Mouse (Mus musculus): ENCODE measurements around the gene Dtnbp1. TPM values are rescaled to one million over a fixed set of nuclear protein-coding genes. Genes with fewer than 3 reads are reported as not detected.

The Dtnbp1 gene
- total RNA-seq, 2 experiments from 2014 or later = 11.9 to 13.5 TPM

DNA sequence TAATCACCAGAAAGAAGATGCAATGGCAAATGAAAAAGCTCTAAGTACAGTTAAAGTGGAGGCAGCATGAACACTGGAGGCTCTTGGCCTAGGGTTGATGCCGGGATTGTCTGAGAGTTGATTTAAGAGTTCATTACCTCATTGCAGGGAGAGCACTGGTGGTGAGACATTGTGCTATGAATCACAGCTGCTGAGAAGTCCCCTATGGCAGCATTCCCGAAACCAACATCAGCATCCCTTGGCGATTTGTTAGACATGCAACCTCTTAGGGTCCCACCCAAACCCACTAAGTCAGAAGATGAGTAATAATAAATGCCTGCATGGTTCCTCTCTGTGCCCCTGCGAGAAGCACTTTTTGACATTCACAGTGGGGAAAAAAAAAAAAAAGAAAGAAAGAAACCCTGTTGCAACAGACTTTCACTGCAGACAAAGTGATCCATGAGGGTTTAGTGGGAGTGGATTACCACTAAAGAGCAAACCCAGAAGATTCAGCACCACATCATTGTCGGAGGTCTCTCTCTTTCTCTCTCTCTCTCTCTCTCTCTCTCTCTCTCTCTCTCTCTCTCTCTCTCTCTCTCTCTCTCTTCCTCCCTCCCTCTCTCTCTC is 3.1 kb upstream of the Dtnbp1 start:
- no peak for ATAC-seq (replicated peaks; ENCODE audit: low FRiP score, poor library complexity, severe bottlenecking)

DNA sequence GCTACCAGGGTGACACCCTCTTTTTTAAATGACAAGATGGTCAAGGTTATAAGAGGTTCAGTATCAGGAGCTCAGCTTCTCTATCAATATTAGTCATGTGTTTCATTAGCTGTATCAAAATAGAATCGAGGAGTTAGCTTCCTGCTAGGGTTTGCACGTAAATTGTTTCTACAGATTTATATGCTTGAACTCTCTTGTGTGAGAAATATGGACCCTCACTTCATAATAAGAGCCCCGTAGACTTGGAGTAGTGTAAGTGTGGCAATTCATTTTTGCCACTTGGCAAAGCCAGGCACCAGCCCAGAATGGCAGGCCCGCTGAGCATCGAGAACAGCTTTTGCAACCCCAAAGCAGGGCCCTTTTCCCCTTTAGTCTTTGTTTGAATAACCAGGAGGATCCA is 1.1 kb upstream of the Dtnbp1 start:
- ATAC-seq (replicated peaks; ENCODE audit: low FRiP score, poor library complexity, severe bottlenecking) = no peak

DNA sequence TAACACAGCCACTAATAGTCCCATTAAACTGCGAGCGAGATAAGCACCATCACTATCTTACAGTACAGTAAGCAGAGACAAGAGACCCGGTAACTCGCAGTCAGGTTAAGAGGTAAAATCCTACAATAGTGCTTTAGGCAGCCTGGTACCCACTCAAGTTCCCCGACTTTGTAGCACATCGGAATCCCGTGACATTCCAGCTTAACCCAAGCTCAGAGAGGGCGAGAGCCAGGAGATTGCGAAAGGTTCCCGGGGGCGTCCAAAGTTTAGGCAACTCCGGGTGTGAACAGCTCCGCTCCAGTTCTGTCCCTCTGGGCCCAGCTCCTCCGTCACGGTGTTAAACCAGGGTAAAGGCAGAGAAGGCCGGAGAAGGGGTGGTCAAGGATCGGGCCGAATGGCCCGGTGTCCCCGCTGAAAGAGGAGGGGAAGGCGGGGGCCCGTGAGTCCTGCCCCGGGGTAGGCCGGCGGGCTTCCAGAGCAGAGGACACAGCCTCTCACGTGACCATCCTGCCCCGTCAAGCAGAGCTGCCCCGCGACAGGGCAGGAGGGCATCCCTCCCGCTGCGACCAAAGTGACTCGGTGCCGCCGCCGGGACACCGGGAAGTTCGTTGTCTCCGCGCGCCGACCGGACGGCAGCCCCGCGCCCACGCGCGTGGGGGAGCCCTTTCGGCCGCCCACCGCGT is 578 bp downstream of the Dtnbp1 start:
- peak; percentile 84 for ATAC-seq (replicated peaks; ENCODE audit: low FRiP score, poor library complexity, severe bottlenecking)

DNA sequence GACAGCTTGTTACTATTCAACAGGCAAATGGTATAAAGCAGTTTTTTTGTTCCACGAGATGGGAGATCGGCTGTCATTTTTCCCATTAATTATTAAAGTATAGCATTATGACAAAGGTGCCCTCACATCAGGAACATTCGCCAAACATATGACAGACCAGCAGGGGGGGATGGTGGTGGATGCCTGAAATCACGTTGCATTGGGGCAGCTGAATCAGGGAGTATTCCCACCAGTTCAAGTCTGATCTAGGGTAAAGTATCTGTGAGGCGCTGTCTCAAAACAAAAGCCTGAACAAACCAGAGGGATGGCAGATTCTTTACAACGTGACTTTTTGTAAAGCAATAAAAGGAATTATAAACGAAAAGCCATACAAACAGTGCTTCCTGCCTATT is 1.1 kb downstream of the Dtnbp1 start:
- peak; percentile 57; the same call in 1 of the 2 replicates for ATAC-seq (replicated peaks; ENCODE audit: low FRiP score, poor library complexity, severe bottlenecking)

DNA sequence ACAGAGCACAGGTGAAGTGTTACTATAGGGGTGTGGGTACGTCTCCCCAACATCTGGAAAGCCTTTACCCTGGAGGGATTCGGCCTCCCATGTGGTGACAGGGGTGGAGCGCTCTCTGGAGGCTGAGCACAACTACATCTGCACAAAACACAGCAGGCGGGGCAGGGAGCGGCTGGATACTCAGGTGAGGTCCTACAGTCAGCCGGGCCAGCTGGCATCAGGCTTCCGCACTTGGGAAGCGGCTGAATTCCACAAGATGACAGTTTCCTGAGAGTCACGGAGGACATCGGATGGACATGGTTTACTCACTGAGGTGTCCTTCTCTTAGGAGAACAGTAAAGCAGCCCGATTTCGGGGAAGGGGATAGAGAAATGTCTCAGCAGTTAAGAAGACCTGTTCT is 2.7 kb downstream of the Dtnbp1 start:
- no peak for ATAC-seq (replicated peaks; ENCODE audit: low FRiP score, poor library complexity, severe bottlenecking)

DNA sequence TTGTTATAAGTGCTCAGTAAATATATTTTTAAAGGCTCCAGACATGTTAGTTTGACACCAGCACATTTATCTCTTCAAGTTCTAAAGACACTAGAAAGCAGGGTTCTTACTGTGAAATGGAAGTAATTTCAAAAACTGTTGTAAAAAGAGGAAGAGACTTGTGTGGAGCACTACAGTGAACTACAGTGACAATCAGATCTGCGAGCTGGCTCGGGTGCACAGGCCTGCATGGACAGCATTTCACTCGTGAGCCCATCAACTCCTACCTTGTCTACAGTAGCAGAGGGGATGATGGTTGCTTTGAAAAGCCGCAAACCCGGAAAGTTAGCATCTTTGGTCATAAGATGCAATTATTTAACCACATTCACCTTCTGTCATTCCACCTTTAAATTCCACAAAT is 5.6 kb downstream of the Dtnbp1 start:
- ATAC-seq (replicated peaks; ENCODE audit: low FRiP score, poor library complexity, severe bottlenecking) = no peak

DNA sequence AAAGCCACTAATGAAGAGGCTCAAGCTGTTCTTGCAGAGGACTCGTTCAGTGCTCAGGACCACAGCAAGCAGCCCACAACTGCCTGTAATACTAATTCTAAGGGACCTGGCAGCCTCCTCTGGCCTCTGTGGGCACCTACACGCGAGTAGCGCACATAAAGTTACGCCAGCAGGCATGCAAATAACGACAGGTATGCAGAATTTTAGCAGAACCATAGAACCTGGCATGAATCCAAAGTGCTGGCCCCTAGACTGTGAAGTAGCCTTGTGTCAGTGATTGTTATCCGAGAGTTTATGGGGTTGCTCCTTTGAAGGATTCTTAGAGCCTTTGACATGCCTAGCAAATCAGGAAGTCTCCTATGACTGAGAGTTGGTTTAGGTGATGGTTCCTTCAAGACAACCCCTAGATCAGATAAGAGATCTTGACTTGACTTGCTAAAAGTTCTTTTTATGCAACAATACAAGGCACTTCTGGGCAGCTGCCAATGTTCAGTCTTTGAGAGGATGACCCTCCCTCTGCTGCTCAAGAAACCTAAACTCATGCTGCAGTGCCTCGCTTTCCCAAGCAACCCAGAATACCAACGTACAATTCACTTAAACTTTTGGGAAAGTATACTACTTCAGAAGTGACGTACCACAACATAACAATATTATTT is 9.3 kb downstream of the Dtnbp1 start:
- ATAC-seq (replicated peaks; ENCODE audit: low FRiP score, poor library complexity, severe bottlenecking) = no peak

DNA sequence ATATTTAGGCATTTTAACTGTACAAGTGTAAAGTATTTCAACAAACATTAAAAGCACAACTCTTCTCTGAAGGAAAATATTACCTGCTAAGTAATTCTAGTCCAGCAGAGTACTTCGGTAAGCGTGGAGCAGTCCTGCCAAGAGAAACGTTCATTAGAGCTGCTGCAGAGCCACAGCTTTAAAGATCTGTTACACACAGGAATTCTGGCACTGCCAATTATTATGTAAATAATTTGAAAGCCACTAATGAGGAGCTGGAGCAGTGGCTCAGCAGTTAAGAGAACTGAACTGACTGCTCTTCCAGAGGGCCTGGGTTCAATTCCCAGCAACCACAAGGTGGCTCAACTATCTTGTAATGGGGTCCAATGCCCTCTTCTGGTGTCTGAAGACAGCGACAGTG is 10.0 kb downstream of the Dtnbp1 start:
- ATAC-seq (replicated peaks; ENCODE audit: low FRiP score, poor library complexity, severe bottlenecking) = no peak

DNA sequence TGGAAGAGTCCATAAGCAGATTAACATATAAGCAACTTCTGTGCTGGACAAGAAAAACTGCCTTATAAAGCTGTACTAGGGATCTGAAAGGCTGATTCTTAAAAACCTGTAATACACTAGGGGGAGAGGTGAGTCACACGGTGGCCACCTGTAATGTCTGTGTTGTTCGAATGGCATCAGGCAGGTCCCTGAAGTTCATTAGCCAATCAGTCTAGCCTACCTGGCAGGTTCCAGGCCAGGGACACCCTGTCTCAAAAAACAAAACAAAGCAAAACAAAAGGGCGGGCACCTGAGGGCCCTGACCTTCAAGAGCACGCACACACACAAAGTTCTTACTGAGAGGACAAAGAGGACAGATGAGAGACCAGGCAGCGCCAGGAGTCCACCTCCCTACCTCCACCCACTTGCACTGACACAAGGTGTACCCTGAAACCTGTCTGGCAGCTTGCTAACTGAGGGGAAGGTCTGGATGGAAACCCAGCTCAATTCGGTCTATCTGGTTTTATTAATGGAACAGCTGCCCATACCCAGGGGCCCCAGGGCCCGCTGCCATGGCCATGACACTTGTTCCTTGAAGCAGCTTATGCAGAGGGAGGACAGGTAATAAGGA is 11.8 kb downstream of the Dtnbp1 start:
- ATAC-seq (replicated peaks; ENCODE audit: low FRiP score, poor library complexity, severe bottlenecking) = no peak

DNA sequence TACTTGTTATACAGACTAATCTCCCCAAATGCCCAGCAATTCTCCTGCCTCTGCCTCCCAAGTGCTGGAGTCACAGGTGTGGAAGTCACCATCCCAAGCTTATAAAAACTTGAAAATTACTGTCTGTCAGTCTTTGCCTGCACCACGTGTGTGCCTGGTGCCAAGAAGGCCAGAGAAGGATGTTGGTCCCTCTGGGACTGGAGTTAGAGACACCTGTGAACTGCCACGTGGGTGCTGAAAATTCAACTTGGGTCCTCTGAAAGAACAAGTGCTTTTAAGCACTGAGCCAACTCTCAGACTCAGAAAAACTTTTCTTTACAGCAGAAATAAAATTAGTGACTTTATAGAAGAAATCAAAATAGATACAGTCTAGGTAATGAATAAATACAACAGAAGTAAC is 15.6 kb downstream of the Dtnbp1 start:
- no peak for ATAC-seq (replicated peaks; ENCODE audit: low FRiP score, poor library complexity, severe bottlenecking)

DNA sequence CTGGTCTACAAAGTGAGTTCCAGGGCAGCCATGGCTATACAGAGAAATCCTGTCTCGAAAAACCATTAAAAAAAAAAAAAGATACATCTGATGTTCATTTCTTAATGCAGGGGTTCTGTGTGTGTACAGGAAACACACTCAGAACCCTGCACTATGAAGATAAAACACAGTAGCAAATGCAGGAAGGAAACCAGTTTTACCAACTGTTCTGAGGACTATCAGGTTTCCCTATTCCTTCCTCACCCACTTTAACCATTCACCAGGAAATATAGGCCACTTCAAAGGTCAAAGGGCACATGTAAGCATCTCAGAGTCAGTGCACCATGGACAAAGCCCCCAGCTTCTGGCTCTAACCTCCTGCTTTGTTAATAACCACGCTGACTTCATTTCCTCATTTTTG is 16.6 kb downstream of the Dtnbp1 start:
- ATAC-seq (replicated peaks; ENCODE audit: low FRiP score, poor library complexity, severe bottlenecking) = no peak

DNA sequence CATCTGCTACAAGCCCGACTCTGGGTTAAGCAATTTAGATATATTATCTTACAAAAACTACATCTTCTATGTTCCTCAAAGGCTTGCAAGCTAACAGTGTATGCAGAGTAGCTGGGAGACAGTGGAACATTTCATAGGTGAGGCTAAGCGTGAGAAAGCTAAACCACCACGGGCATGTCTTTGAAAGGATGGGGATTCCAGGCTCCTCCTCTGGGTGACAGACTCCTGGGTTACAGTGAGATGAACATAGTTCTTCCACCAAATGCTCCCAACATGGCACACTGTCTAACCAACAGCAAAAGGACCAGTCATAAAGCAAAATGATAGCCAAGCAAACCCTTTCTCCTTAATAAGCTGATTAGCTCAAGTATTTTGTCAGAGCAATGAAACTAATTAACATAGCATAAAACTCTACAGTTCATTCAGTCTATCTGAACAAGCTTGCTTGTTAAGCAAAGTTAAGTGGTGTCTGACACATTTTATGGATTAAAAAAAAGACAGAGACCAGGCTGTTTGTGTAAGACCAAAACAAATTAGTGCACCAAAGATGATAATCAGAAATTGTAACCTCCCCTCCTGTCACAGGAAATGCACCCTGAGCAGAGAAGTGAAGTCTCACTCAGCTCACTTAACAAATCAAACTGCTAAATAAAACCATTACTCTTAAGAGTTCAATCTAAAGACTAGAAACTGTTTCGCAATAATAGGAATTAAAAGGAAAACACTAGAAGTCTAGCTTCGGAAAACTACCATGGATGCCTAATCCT is 18.1 kb downstream of the Dtnbp1 start:
- ATAC-seq (replicated peaks; ENCODE audit: low FRiP score, poor library complexity, severe bottlenecking) = no peak

DNA sequence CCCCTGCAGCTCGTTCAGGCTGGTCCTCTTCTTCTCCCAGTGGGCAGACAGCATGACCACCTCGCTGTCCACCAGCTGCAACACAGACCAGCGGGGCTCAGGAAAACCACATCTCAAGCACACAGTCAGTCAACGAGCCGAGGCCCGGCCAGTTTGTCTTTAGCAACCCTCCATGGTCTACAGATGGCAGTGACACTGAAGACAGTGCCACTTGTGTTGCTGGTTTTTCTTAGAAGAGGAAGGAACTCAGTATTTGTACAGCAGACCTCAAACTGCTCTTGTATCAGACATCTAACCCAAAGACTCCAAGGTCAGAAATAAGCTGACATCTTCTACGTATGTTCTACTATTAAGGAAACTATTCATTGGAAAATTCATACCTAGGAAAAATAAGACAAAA is 19.1 kb downstream of the Dtnbp1 start:
- no peak for ATAC-seq (replicated peaks; ENCODE audit: low FRiP score, poor library complexity, severe bottlenecking)

DNA sequence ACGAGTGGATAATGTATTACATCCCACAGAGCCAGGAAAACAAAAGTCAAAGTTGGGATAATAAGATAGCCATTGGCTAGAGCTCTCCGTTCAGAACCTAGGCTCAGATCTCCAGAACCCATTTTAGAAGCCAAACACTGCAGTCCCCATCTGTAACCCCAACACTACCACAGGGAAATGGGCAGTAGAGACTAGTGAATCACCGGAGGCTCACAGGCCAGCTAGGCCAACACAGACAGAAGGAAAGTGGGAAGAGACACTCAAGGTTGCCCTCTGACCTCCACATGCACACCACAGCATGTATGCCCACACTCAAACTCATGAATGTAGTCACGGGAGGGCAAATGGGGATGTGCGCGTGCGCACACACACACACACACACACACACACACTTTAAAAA is 22.5 kb downstream of the Dtnbp1 start:
- no peak for ATAC-seq (replicated peaks; ENCODE audit: low FRiP score, poor library complexity, severe bottlenecking)

DNA sequence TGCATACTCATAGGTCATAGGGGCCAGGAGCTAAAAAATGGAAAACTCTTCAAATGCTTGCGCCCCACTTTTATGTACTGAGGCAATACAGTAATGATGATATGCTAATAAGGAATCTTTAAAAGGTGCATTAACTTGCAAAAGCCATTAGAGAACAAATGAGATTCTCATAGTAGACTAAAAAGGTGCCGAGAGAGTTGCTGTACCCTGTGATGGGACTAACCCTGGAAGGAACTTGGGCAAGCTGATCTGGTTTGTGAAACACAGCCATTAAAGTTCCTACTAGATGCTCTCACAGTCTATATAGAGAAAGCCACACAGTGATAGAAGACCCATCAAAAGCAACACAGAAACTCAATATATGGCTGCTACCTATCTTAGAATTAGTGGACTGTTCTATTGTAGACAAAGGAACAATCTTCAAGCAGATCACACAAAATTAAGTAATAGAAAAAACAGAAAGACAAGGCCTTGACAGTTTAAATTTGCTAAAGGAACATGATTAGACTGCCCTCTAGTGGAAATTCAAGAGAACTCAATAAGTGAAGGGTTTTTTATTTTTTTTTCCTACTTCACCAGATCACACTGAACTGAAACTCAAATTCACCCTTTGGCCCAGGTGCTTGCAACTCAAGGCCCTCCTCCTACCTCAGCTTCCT is 24.3 kb downstream of the Dtnbp1 start:
- ATAC-seq (replicated peaks; ENCODE audit: low FRiP score, poor library complexity, severe bottlenecking) = 0 out of 2 replicates have a peak, but pooled peaks have one; percentile 55

DNA sequence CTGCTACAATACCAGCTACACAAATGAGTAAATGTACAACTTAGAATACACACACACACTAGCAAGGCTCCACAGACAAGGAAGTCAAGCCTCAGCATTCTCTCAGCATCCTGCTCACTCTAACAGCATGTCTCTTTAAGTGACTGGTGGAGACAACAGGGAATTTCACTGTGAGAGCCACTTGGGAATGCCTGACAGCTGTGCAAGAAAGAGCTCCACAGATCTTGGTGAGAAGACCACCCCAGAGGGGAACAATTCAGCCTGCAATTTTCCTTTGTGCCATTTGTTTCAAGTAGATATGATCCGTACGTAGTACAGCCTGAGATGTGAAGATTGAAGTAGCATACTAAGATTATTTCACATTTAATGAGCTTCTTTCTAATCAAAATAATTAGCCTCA is 24.9 kb downstream of the Dtnbp1 start:
- no peak for ATAC-seq (replicated peaks; ENCODE audit: low FRiP score, poor library complexity, severe bottlenecking)

DNA sequence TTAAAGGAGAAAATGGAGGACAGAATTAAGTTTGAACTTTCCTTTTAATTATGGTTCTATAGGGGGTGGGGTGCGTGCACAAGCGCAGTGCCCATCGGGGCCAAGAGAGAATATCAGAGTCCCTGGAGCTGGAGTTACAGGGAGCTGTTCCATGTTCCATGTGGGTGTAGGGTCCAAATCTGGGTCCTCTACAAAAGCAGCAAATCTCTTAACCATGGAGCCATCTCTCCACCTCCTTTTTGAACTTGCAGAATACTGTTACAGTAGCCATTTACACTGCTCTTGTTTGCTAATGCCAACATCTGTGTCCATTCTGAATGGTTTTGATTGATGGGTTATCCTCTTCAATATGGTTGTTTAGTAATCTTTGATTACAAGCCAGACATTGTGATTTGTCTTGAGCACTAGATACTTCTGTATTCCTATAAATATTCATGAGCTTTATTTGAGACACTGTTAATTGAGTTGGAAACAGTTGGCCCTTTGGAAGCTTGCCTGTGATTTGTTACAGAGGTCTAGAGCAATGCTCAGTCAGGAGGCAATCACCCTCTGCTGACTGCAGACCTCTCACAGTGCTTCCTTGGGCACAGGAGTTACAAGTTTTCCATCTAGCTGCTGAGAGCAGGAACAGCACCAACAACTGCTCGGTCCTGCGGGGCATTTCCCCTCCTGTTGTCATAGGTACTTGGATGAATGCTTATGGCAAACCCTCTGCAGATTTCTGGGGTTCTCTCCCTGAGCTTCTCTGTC is 41.2 kb downstream of the Dtnbp1 start:
- no peak for ATAC-seq (replicated peaks; ENCODE audit: low FRiP score, poor library complexity, severe bottlenecking)

DNA sequence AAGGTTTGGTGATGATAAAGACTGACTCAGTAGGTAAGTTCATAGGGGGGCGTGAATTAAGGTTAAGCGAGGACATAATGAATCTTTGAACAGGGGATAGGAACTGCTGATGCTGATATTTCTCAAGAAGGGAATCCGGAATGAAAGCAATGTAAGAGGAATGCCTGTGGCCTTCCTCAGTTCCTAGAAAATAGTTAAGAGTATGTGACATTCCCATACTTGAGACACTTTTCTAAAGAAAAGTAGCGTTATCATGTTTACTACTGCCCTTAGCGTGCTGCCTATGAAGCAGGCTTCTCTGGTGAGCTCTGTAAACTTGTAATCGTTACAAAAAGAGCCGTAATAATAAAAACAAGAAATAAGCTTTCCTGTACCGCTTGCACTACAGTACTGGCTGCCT is 44.9 kb downstream of the Dtnbp1 start:
- no peak for ATAC-seq (replicated peaks; ENCODE audit: low FRiP score, poor library complexity, severe bottlenecking)

DNA sequence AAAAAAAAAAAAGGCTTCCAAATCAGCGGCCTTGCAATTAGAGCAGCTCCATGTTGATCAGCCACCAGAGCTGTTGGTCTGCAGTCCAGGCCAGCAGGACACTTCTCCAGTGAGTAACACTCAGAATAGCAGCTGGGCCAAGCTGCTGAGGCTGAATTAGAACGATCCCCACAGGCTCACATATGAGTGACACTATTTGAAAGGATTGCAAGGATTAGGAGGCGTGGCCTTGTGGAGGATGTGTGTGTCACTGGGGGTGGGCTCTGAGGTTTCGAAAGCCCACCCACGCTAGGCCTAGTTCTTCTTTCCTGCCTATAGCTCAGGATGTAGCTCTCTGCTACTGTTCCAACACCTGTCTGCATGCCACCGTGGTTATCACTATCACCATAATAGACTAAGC is 46.2 kb downstream of the Dtnbp1 start:
- ATAC-seq (replicated peaks; ENCODE audit: low FRiP score, poor library complexity, severe bottlenecking) = no peak

All from erythroblast, adult 5-6 weeks (primary cell).